Mouse (Mus musculus) embryo, embryonic 10 days (tissue): ENCODE data around the gene Nubp2.

Experiments used
- DNase-seq: peaks from one replicate; pipeline ENCODE4 v3.0.0-alpha.2; 2015; ENCODE audit warnings: low spot score

The Nubp2 gene

GRCm38 (mm10) chr17:24886134-24886931, at the start of gene Nubp2, which contains the start of gene Spsb3:
Gene Nubp2, minus strand, starts transcription at chr17:24886349.
Gene Spsb3, plus strand, starts transcription at chr17:24886643.
- peak; percentile 99 for DNase-seq

- DNase-seq = no peak
Measured at GRCm38 (mm10) chr17:24935666-24936065, 49.5 kb upstream of the Nubp2 start.

DNA sequence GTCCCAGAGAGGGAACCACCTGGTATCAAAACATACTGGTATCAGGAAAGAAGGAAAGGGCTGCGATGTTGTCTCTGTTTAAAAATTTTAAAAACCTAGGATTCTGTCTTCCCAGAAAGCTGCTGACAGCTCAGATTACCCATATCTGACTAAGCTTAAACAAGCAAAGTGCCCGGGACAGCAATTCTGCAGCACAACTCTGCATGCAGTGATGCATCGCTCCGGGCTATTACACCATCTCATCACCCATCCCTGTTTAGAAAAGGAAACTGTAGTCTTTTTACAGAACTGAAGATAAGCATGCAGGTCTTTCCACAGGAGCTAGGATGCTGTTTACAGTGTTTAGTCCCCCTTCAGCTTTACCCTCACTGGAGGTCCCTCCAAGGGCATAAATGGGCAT, 48.8 kb upstream of the Nubp2 start:
- no peak for DNase-seq

- no peak for DNase-seq
Measured at GRCm38 (mm10) chr17:24933163-24933562, 47.0 kb upstream of the Nubp2 start.

GRCm38 (mm10) chr17:24932431-24932830, 46.3 kb upstream of the Nubp2 start:
- no peak for DNase-seq

- no peak for DNase-seq
Measured at GRCm38 (mm10) chr17:24929506-24929905, 43.4 kb upstream of the Nubp2 start.

DNA sequence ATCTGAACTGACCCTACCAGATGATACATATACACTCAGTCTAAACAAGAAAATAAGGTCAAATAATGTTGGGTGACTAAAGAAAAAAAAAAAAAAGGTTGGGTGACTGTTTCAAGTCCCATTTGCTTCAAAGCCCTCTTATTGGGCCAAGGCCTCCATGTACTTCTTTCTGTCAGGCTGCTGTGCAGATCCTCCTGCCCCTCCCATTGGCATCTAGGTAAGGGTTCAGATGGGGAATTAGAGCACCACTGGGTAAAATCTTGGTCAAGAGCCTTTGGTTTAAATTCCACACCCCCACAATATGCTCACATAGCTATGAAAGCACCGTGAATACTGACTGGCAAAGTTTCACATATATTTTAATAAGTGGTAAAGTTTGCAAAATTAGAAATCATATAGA, 37.1 kb upstream of the Nubp2 start:
- no peak for DNase-seq

DNA sequence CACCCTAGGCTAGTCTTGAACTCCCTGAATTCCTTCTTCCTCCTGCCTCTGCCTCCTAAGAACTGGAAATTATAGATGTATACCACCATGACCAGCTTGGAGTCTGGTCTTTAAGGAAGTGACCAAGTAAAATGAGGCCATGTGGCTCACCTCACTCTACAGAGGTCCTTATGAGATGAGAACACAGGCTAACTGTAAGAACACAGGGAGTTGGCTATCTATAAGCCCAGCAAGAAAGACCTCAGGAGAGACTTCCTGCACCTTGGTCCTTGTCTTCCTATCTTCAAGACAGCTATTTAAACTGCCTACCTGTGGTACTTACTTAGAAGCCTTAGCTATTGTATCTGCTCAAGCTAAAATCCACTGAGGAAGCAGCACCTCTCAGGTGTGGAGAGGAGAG, 27.8 kb upstream of the Nubp2 start:
- no peak for DNase-seq

DNA sequence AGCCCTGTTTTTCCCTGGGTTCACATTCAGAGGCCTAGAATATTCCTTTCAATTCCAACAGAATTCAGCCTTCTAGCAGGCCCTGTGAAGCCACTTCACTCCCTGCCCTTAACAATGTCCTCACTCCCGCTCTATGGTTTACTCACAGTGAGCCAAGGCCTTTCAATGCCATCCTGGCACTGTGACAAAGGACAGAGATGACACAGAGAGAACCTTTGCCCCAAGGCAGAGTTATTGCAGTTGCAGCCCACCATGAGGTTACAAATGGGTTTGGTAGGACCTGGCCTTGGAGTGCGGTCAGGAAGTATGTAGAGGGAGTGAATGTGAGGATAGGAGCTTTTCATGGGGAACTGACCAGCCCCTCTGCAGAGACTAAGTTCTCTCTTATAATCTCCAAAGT, 21.4 kb upstream of the Nubp2 start:
- no peak for DNase-seq

GRCm38 (mm10) chr17:24903767-24904166, 17.6 kb upstream of the Nubp2 start:
- no peak for DNase-seq

GRCm38 (mm10) chr17:24902671-24903474, 16.7 kb upstream of the Nubp2 start:
- DNase-seq = peak; percentile 41

DNA sequence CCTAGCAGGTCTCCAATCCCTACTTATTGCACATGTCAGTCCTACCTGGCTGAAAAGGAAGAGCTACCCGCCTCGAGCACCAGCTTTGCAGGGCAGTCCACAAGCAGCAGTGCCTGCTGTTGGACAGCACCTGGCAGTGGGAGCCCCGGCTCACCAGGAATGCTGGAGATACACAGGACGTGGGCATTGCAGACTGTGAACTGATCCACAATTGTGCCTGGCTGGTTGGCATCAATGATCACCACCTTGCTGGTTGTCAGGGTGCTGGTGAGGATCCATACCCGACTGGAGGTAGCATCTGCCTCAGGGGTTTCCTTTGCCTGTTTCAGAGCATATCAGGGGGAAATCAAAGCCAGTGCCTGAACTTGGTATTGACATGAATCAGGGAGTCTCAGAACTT, 16.0 kb upstream of the Nubp2 start:
- DNase-seq = no peak

GRCm38 (mm10) chr17:24900014-24900413, 13.9 kb upstream of the Nubp2 start:
- DNase-seq = no peak

DNA sequence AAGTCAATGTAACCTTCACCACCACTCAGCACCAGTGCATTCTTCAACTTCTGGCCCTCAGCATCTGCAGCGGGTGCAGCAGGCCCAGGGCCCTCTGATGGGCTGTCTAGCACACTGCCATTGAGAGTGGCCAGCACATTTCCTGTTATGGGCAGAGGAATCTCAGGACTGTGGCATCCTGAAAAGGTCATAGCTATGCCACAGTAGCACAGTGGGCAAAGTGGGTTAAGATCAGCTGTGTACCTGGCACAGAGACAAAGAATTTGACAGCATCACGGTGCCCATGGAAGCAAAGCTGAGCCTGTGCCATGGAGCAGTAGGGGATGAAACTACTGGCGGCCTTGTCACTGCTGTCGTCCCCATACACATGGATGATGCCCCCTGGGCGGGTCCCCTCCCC, 13.0 kb upstream of the Nubp2 start:
- DNase-seq = no peak

GRCm38 (mm10) chr17:24898041-24898854, 12.1 kb upstream of the Nubp2 start:
- no peak for DNase-seq

GRCm38 (mm10) chr17:24897600-24897999, 11.5 kb upstream of the Nubp2 start:
- no peak for DNase-seq

DNA sequence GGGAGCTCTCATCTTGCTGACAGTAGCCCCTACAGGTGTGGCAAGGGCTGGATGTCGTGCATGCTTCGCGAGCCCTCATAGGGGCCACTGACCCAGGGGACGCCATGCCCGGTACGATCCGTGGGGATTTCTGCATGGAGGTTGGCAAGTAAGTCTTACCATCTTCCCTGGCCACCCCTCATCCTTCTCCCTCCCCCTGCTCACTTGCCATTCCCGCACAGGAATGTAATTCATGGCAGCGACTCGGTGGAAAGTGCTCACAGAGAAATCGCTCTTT, 10.8 kb upstream of the Nubp2 start:
- no peak for DNase-seq

DNA sequence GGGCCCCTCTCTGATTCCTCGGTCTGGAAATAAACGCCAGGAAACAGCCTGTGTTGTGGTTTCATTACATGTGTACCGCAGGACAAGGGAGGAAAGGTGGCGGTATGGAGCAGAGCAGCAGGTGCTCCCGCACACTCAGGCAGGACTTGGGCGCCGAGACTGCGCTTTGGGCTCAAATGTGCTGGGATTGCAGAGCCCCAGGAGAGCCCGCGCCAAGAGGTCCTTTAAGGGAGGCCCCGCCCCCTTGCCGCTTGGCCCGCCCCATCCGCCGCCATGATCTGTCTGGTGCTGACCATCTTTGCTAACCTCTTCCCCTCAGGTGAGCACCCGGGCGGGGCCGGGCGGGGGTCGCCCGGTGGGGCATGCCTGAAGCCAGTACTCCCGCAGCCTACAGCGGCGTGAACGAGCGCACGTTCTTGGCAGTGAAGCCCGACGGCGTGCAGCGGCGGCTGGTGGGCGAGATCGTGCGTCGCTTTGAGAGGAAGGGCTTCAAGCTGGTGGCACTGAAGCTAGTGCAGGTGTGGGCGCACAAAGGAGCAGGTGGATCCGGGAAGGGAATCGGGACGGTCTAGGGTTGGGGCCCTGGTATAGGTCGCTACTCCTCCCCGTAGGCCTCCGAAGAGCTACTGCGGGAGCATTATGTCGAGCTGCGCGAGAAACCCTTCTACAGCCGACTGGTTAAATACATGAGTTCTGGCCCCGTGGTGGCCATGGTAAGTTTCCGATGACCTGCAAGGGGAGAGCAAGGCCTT, 10.3 kb upstream of the Nubp2 start, which contains the start of gene Nme3:
TSS of gene Nme3 (plus strand) at position 260 of the 752 bp plus-strand sequence.
- DNase-seq = peak; percentile 78

DNA sequence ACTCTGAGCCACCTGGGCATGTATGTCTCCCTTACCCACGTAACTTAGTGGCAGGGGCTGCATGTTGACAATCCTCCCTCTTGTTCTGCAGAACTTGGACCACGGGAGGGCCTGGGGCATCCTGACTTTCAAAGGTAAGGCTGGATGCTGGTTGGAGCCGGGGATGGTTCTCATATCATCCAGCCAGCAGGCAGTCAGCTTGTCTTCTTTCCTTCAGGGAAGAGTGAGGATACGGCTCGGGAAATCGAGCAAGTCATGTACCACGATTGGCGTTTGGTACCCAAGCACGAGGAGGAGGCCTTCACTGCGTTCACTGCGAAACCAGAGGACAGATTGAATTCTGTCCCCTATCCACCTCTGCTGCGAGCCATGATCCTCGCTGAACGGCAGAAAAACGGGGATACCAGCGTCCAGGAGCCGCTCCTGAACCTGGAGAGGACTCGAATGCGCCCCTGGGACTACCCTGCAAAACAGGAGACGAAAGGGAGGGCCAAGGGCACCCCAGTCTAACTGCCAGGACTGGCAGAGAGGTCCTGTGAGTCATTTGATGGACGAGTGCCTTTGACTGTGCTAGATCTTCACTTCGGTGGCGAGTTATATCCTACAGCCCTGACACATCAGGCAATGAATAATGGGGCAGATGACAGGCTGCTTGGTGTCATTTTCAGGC, 9.6 kb upstream of the Nubp2 start:
- no peak for DNase-seq

- peak; percentile 88 for DNase-seq
Measured at GRCm38 (mm10) chr17:24894995-24895547, 8.9 kb upstream of the Nubp2 start, which contains the start of the genes Eme2 and Mrps34. Gene Eme2, minus strand, starts transcription at chr17:24895087. Gene Mrps34, plus strand, starts transcription at chr17:24895116.
